7 mouse cellular contexts compared by ENCODE assay signal in genomic region chr19:18713357-18713756, GRCm38 (mm10). TPM values are rescaled to one million over a fixed set of nuclear protein-coding genes. Genes with fewer than 3 reads are reported as not detected.
DNase-seq lines count a peak whose midpoint lies in the region; ATAC-seq lines count a peak whose summit lies in the region.
"Not testable (repeated sequence)": the region's sequence is repeated elsewhere in the genome, so short reads cannot be mapped to it uniquely, and the experiment has no call there.

No protein-coding gene starts in this region.

- peak; percentile 76 for ATAC-seq in embryonic facial prominence, embryonic 12.5 days (ENCODE audit: insufficient number of reproducible peaks, insufficient read depth, low FRiP score, low TSS enrichment)
- ATAC-seq in midbrain, embryonic 15.5 days (replicated peaks), result peak; percentile 79

- peak overlapping the region; percentile 75 for H3K4me2 ChIP-seq in embryonic facial prominence, embryonic 12.5 days (replicated peaks)
- peak overlapping the region; percentile 92 for H3K4me2 ChIP-seq in midbrain, embryonic 15.5 days

- H3K27me3 ChIP-seq in embryonic facial prominence, embryonic 12.5 days; midbrain, embryonic 15.5 days (replicated peaks): not testable (repeated sequence)

- WGBS in embryonic facial prominence, embryonic 12.5 days, result under 1% methylated on average over 39 of the region's 46 CpGs
- under 1% methylated on average over 45 of the region's 46 CpGs for WGBS in midbrain, embryonic 15.5 days

- peak overlapping the region; percentile 92 for H3K27ac ChIP-seq in embryonic facial prominence, embryonic 12.5 days
- H3K27ac ChIP-seq in midbrain, embryonic 15.5 days, result peak overlapping the region; percentile 74

- DNase-seq in adrenal gland, adult 8-10 months, result peak; percentile 21
- peak; percentile 24 for DNase-seq in heart, adult 8-10 months (ENCODE audit: low spot score)
- DNase-seq in kidney, adult 9 months, result peak; percentile 42
- peak; percentile 63 for DNase-seq in liver
- DNase-seq in spleen, adult 18-20 months, result peak; percentile 47 to 69

- H3K4me3 ChIP-seq in embryonic facial prominence, embryonic 12.5 days, result peak overlapping the region; percentile 93
- H3K4me3 ChIP-seq in midbrain, embryonic 15.5 days, result peak overlapping the region; percentile 93

- H3K9me3 ChIP-seq in embryonic facial prominence, embryonic 12.5 days; midbrain, embryonic 15.5 days: not testable (repeated sequence)

- H3K36me3 ChIP-seq in embryonic facial prominence, embryonic 12.5 days; midbrain, embryonic 15.5 days (replicated peaks): not testable (repeated sequence)

- H3K9ac ChIP-seq in embryonic facial prominence, embryonic 12.5 days, result peak overlapping the region; percentile 89
- H3K9ac ChIP-seq in midbrain, embryonic 15.5 days, result peak overlapping the region; percentile 97

- peaks cover 24% of the 10 kb centered on the region for H3K4me1 ChIP-seq in embryonic facial prominence, embryonic 12.5 days
- H3K4me1 ChIP-seq in midbrain, embryonic 15.5 days, result peaks cover 27% of the 10 kb centered on the region

RNA-seq across cellular contexts. Expression of gene D030056L22Rik, which starts 0.4 kb away (rescaled TPM):
- 10 to 100 TPM; 12.0 to 14.0 (median 13.0) TPM for total RNA-seq in adrenal gland, adult 8-10 months (2022)
- 41.1 and 42.2 TPM in 2 replicates for polyA plus RNA-seq in embryonic facial prominence, embryonic 12.5 days (2016; fragmentation: Nextera tagmentation; extraction: Ambion mirVana)
- total RNA-seq in heart, adult 8-10 months (2022), result 10 to 100 TPM in 3 of 4 experiments, 1 to 10 TPM in 1; 8.9 to 12.1 (median 11.4) TPM
- polyA plus RNA-seq in midbrain, embryonic 15.5 days (2015; fragmentation: Nextera tagmentation; extraction: Ambion mirVana), result 45.7 and 50.8 TPM in 2 replicates

RNA-seq across cellular contexts. Expression of gene Trpm6, which starts 36.4 kb away (rescaled TPM):
- under 1 TPM in 3 of 4 experiments, not detected in 1; 0.06 to 0.12 (median 0.07) TPM for total RNA-seq in adrenal gland, adult 8-10 months (2022)
- 0.43 and 0.53 TPM in 2 replicates for polyA plus RNA-seq in embryonic facial prominence, embryonic 12.5 days (2016; fragmentation: Nextera tagmentation; extraction: Ambion mirVana)
- total RNA-seq in heart, adult 8-10 months (2022), result under 1 TPM; 0.05 to 0.22 (median 0.07) TPM
- 0.41 and 0.43 TPM in 2 replicates for polyA plus RNA-seq in midbrain, embryonic 15.5 days (2015; fragmentation: Nextera tagmentation; extraction: Ambion mirVana)

RNA-seq across cellular contexts. Expression of gene Carnmt1, which starts 42.8 kb away (rescaled TPM):
- 10 to 100 TPM; 19.0 to 23.3 (median 22.1) TPM for total RNA-seq in adrenal gland, adult 8-10 months (2022)
- 35.3 and 42.1 TPM in 2 replicates for polyA plus RNA-seq in embryonic facial prominence, embryonic 12.5 days (2016; fragmentation: Nextera tagmentation; extraction: Ambion mirVana)
- total RNA-seq in heart, adult 8-10 months (2022), result 10 to 100 TPM; 32.4 to 40.6 (median 35.7) TPM
- 11.2 and 13.6 TPM in 2 replicates for polyA plus RNA-seq in midbrain, embryonic 15.5 days (2015; fragmentation: Nextera tagmentation; extraction: Ambion mirVana)

Comparison
In these comparisons a context has a peak if more than half of its experiments do, and no peak if none do; other contexts are left out.
1. Peak in every context shown above with its lines: DNase-seq, ATAC-seq, H3K4me3 ChIP-seq and H3K27ac ChIP-seq.